Mouse (Mus musculus) heart, postnatal 0 days (tissue): ENCODE measurements around the gene Birc7.

ENCODE experiments used
- CTCF ChIP-seq: IDR thresholded peaks from 2 replicates; pipeline ENCODE4 v1.5.1; 2016; ENCODE audit warnings: antibody characterized with exemption, control low read depth, low read depth
- EP300 ChIP-seq: IDR thresholded peaks from 2 replicates; pipeline ENCODE4 v1.6.1; 2016; ENCODE audit warnings: antibody characterized with exemption, low read depth

DNA sequence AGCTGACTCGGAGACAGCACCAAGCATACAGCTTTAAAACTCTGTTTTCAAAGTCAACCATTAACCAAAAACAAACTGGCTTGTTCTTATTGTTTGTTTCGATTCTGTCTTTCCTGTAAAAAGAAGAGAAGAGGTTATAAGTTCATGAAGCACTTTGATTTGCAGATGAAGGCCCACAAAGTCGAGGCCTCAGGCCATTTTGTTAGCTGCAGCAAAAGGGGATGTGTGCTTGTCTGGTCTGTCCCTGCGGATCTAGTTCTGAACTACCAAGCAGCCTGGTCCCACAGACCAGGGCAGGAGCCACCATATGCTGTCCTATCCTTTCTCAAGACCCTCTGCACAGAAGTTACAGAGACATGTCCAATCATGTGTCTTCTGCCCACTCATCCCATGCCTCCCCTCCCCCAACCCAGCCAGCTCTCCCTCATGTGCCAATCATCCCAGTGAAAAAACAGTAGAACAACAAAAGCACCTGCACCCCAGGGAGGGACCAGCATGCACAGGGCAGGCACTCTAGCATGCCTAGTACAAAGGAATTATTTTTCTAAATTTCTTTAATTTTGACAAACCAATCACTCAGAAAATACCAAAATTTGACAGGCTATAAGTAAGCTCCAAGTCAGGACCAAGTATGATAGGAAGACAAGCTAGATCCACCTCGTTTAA lies 23.1 kb upstream of the Birc7 start:
- TF ChIP-seq CTCF (no peak), EP300 (no peak)
